Mouse (Mus musculus) neural tube, embryonic 11.5 days (tissue): ENCODE measurements around the gene Zfyve9. TPM values are rescaled to one million over a fixed set of nuclear protein-coding genes. Genes with fewer than 3 reads are reported as not detected.

Experiments used
- ATAC-seq: fragments of 200-750 bp; cut with Nextera tagmentation; 2 replicates; pipeline ENCODE4 v1.8.0; 2017; ENCODE audit warnings: moderate number of reproducible peaks, mild to moderate bottlenecking, moderate TSS enrichment, moderate library complexity; ENCODE audit not compliant: insufficient read depth, low FRiP score, low TSS enrichment
- DNase-seq: peaks from one replicate; pipeline ENCODE4 v3.0.0-alpha.2; 2015; ENCODE audit warnings: low spot score
- H3K27ac ChIP-seq: fragments of 300-500 bp; sonication (generic); 2 replicates; pipeline ENCODE4 v1.5.1; 2014; ENCODE audit warnings: low read depth, mild to moderate bottlenecking, low read length
- H3K27me3 ChIP-seq: fragments of 300-500 bp; sonication (generic); 2 replicates; pipeline ENCODE4 v1.6.1; 2014; ENCODE audit warnings: mild to moderate bottlenecking, low read length, mixed read lengths; ENCODE audit not compliant: control insufficient read depth, insufficient read depth
- H3K36me3 ChIP-seq: fragments of 300-500 bp; sonication (generic); 2 replicates; pipeline ENCODE4 v1.6.1; 2014; ENCODE audit warnings: mild to moderate bottlenecking, low read length, moderate library complexity, mixed read lengths; ENCODE audit not compliant: control insufficient read depth, insufficient read depth
- H3K4me1 ChIP-seq: fragments of 300-500 bp; sonication (generic); 2 replicates; pipeline ENCODE4 v1.6.1; 2014; ENCODE audit warnings: low read length, mixed read lengths; ENCODE audit not compliant: control insufficient read depth, insufficient read depth
- H3K4me2 ChIP-seq: fragments of 300-500 bp; sonication (generic); 2 replicates; pipeline ENCODE4 v1.6.1; 2014; ENCODE audit warnings: low read depth, mild to moderate bottlenecking, moderate library complexity
- H3K4me3 ChIP-seq: fragments of 300-500 bp; sonication (generic); 2 replicates; pipeline ENCODE4 v1.5.1; 2014; ENCODE audit warnings: low read depth, low read length
- H3K9ac ChIP-seq: fragments of 300-500 bp; sonication (generic); 2 replicates; pipeline ENCODE4 v1.6.1; 2014; ENCODE audit warnings: mild to moderate bottlenecking, low read length
- H3K9me3 ChIP-seq: fragments of 300-500 bp; sonication (generic); 2 replicates; pipeline ENCODE4 v1.6.1; 2016; ENCODE audit warnings: low read length; ENCODE audit not compliant: control insufficient read depth
- WGBS: fragments of 180-500 bp; shearing (Covaris S2); extraction: QIAGEN DNeasy Blood & Tissue Kit; methylation state at CpG from one replicate; pipeline ENCODE4 v1.1.7; 2014; 5-methylcytosine and 5-hydroxymethylcytosine counted together
- polyA plus RNA-seq: library from polyadenylated mRNA; unstranded; fragments of >200 nt; fragmentation: Nextera tagmentation; extraction: Ambion mirVana; gene quantifications from 2 replicates; pipeline ENCODE4 v1.2.1, GENCODE M21; 2014

Zfyve9 gene
- polyA plus RNA-seq, 1 experiment from 2014 or later, result 3.6 TPM

GRCm38 (mm10) chr4:108796701-108797100 is 16.1 kb upstream of the Zfyve9 start:
- Histone ChIP-seq H3K9ac (no peak overlapping the region), H3K27me3 (no peaks in the 10 kb centered on the region), H3K36me3 (no peaks in the 10 kb centered on the region), H3K27ac (no peak overlapping the region), H3K4me3 (no peak overlapping the region), H3K9me3 (no peaks in the 10 kb centered on the region), H3K4me2 (no peak overlapping the region), H3K4me1 (0 out of 2 replicates have a peak, but pooled peaks cover 2% of the 10 kb centered on the region)
- DNase-seq (no peak), ATAC-seq (no peak)
- 38% methylated on average over 4 of the region's 4 CpGs for WGBS

- H3K27me3 ChIP-seq, result no peaks in the 10 kb centered on the region
- 68% methylated on average over 1 of the region's 1 CpGs for WGBS
- H3K9ac ChIP-seq, result no peak overlapping the region
- H3K4me1 ChIP-seq, result 0 out of 2 replicates have a peak, but pooled peaks cover 2% of the 10 kb centered on the region
- no peak overlapping the region for H3K27ac ChIP-seq
- no peak for ATAC-seq
- no peak overlapping the region for H3K4me3 ChIP-seq
- no peaks in the 10 kb centered on the region for H3K36me3 ChIP-seq
- no peak overlapping the region for H3K4me2 ChIP-seq
- H3K9me3 ChIP-seq, result no peaks in the 10 kb centered on the region
- no peak for DNase-seq
Observed at GRCm38 (mm10) chr4:108793941-108794340, 13.3 kb upstream of the Zfyve9 start.

GRCm38 (mm10) chr4:108790507-108790906 is 9.9 kb upstream of the Zfyve9 start:
- no peaks in the 10 kb centered on the region for H3K9me3 ChIP-seq
- H3K4me3 ChIP-seq, result no peak overlapping the region
- DNase-seq (no peak), ATAC-seq (no peak)
- H3K27ac ChIP-seq, result no peak overlapping the region
- no peak overlapping the region for H3K9ac ChIP-seq
- no peaks in the 10 kb centered on the region for H3K27me3 ChIP-seq
- H3K36me3 ChIP-seq, result no peaks in the 10 kb centered on the region
- 74% methylated on average over 1 of the region's 1 CpGs for WGBS
- H3K4me1 ChIP-seq, result no peaks in the 10 kb centered on the region
- H3K4me2 ChIP-seq, result no peak overlapping the region

- Histone ChIP-seq H3K4me3 (no peak overlapping the region), H3K9me3 (no peaks in the 10 kb centered on the region), H3K27me3 (no peaks in the 10 kb centered on the region), H3K4me1 (no peaks in the 10 kb centered on the region), H3K36me3 (no peaks in the 10 kb centered on the region), H3K4me2 (no peak overlapping the region), H3K27ac (no peak overlapping the region), H3K9ac (no peak overlapping the region)
- DNase-seq (no peak), ATAC-seq (no peak)
- 81% methylated on average over 6 of the region's 6 CpGs for WGBS
Observed at GRCm38 (mm10) chr4:108789258-108789936, 8.8 kb upstream of the Zfyve9 start.

- H3K9me3 ChIP-seq, result no peaks in the 10 kb centered on the region
- DNase-seq, result no peak
- no peak overlapping the region for H3K9ac ChIP-seq
- no peaks in the 10 kb centered on the region for H3K36me3 ChIP-seq
- no peaks in the 10 kb centered on the region for H3K4me1 ChIP-seq
- no peak overlapping the region for H3K27ac ChIP-seq
- no peak overlapping the region for H3K4me3 ChIP-seq
- 36% methylated on average over 8 of the region's 8 CpGs for WGBS
- no peaks in the 10 kb centered on the region for H3K27me3 ChIP-seq
- no peak for ATAC-seq
- no peak overlapping the region for H3K4me2 ChIP-seq
Observed at GRCm38 (mm10) chr4:108782421-108783085, 2.0 kb upstream of the Zfyve9 start.

- Histone ChIP-seq H3K27me3 (no peaks in the 10 kb centered on the region), H3K36me3 (no peaks in the 10 kb centered on the region), H3K4me1 (no peaks in the 10 kb centered on the region), H3K4me3 (no peak overlapping the region), H3K27ac (no peak overlapping the region), H3K9ac (no peak overlapping the region), H3K4me2 (no peak overlapping the region), H3K9me3 (no peaks in the 10 kb centered on the region)
- ATAC-seq (no peak), DNase-seq (no peak)
- WGBS, result 76% methylated on average over 3 of the region's 3 CpGs
Observed at GRCm38 (mm10) chr4:108781596-108781995, 998 bp upstream of the Zfyve9 start.

GRCm38 (mm10) chr4:108780864-108781205 is 237 bp upstream of the Zfyve9 start:
- peak overlapping the region; percentile 98 for H3K9ac ChIP-seq
- H3K4me3 ChIP-seq, result peak overlapping the region; percentile 52
- peak overlapping the region; percentile 66 for H3K4me2 ChIP-seq
- no peaks in the 10 kb centered on the region for H3K36me3 ChIP-seq
- DNase-seq, result no peak
- H3K27me3 ChIP-seq, result no peaks in the 10 kb centered on the region
- ATAC-seq, result no peak; the same call in 1 of the 2 replicates
- H3K9me3 ChIP-seq, result no peaks in the 10 kb centered on the region
- peak overlapping the region; percentile 97 for H3K27ac ChIP-seq
- H3K4me1 ChIP-seq, result no peaks in the 10 kb centered on the region
- WGBS, result 0% methylated on average over 15 of the region's 20 CpGs

- Histone ChIP-seq H3K4me3 (peak overlapping the region; percentile 52), H3K4me2 (peak overlapping the region; percentile 66), H3K9me3 (no peaks in the 10 kb centered on the region), H3K9ac (peak overlapping the region; percentile 98), H3K36me3 (no peaks in the 10 kb centered on the region), H3K4me1 (no peaks in the 10 kb centered on the region), H3K27ac (peak overlapping the region; percentile 97), H3K27me3 (no peaks in the 10 kb centered on the region)
- no peak; the same call in 1 of the 2 replicates for ATAC-seq
- DNase-seq, result no peak
- 0% methylated on average over 7 of the region's 7 CpGs for WGBS
Observed at GRCm38 (mm10) chr4:108779763-108780056, 888 bp downstream of the Zfyve9 start.

- Histone ChIP-seq H3K4me3 (no peak overlapping the region), H3K4me1 (no peaks in the 10 kb centered on the region), H3K27me3 (no peaks in the 10 kb centered on the region), H3K9me3 (no peaks in the 10 kb centered on the region), H3K4me2 (no peak overlapping the region), H3K27ac (no peak overlapping the region), H3K9ac (no peak overlapping the region), H3K36me3 (no peaks in the 10 kb centered on the region)
- ATAC-seq, result no peak
- DNase-seq, result no peak
Observed at GRCm38 (mm10) chr4:108768527-108768926, 12.1 kb downstream of the Zfyve9 start.
